ENCODE assay signal across 27 mouse cellular contexts in the genomic region with DNA sequence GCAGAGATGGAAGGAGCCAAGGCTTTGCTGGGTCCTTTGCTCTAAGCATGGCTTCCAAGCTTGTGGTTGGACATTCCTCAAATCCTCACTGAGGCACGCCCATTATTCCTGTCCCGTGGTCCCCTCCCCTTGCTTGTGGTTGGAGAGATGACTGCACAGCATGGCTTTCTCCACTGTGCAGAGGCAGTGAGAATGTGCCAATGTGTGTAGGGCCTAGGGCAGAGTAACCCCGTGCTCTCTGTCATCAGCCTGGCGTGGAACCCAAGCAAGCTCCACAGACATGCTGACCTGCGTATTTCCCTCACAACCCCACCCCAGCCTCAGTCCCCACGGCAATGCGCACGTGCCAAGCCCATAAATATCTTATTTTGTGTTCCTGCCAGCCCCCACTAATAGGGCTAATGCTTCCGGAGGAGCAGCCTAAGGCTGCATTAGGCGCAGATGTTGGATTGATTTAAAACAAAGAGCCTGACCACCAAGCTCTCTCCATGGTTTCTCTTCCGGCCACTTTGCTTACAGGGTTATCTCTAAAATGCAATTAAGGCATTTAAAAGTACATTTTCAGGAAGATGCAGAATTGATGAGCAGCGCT.
DNase-seq lines count a peak whose midpoint lies in the region; ATAC-seq and TF ChIP-seq lines count a peak whose summit lies in the region.
"Had no signal": no experiment of that assay in that cellular context is flagged by ENCODE, and none has a peak within 500 bp of the region (broad histone marks: within the 10 kb centered on the region; RNA-seq: fewer than 3 reads in every experiment).

No protein-coding gene starts in this region.

- H3K4me3 ChIP-seq in embryonic facial prominence, embryonic 15.5 days (replicated peaks) = no peak overlapping the region
- no peak overlapping the region for H3K4me3 ChIP-seq in cerebellum, adult 2 months (replicated peaks; ENCODE audit: insufficient read depth, low read depth, low read length)
- H3K4me3 ChIP-seq: erythroblast, embryonic 14.5 days; forebrain, embryonic 13.5 days; gastrocnemius, adult 2 months; hindbrain, embryonic 12.5 days; liver, embryonic 15.5 days; lung, embryonic 15.5 days; megakaryocyte, embryonic 14.5 days; midbrain, embryonic 13.5 days had no signal

- H3K4me2 ChIP-seq in embryonic facial prominence, embryonic 15.5 days (replicated peaks) = no peak overlapping the region
- H3K4me2 ChIP-seq: forebrain, embryonic 13.5 days; heart, embryonic 11.5 days; hindbrain, embryonic 12.5 days; liver, embryonic 15.5 days; lung, embryonic 15.5 days; midbrain, embryonic 13.5 days had no signal

- no peaks in the 10 kb centered on the region for H3K27me3 ChIP-seq in embryonic facial prominence, embryonic 15.5 days
- no peaks in the 10 kb centered on the region for H3K27me3 ChIP-seq in cerebellum, adult 2 months (ENCODE audit: control insufficient read depth, insufficient read depth, low read length)
- H3K27me3 ChIP-seq: hindbrain, embryonic 12.5 days; liver, embryonic 15.5 days; lung, embryonic 15.5 days; midbrain, embryonic 13.5 days had no signal

- no peak for TF ChIP-seq CTCF in cerebellum, adult 2 months (IDR thresholded peaks at IDR 0.05; ENCODE audit: borderline replicate concordance, insufficient read depth, low read depth, low read length)

- no peaks in the 10 kb centered on the region for H3K4me1 ChIP-seq in embryonic facial prominence, embryonic 15.5 days
- H3K4me1 ChIP-seq in cerebellum, adult 2 months (ENCODE audit: control insufficient read depth, insufficient read depth, low read length) = no peaks in the 10 kb centered on the region
- H3K4me1 ChIP-seq: forebrain, embryonic 13.5 days; hindbrain, embryonic 12.5 days; liver, embryonic 15.5 days; lung, embryonic 15.5 days; megakaryocyte, embryonic 14.5 days; midbrain, embryonic 13.5 days had no signal

- 0 out of 2 replicates have a peak, but pooled peaks have one; percentile 25 for ATAC-seq in embryonic facial prominence, embryonic 15.5 days (ENCODE audit: insufficient number of reproducible peaks, low FRiP score, low TSS enrichment, low read depth)
- ATAC-seq: activated CD4-positive, CD25-positive, alpha-beta regulatory T cell, adult 4 months; forebrain, embryonic 13.5 days; inflammation-experienced regulatory T-cells, adult 6 months; midbrain, embryonic 13.5 days had no signal

- no peak for TF ChIP-seq POLR2A in cerebellum, adult 2 months (IDR thresholded peaks at IDR 0.05; ENCODE audit: borderline replicate concordance, insufficient read depth, low read length)

- no peaks in the 10 kb centered on the region for H3K9me3 ChIP-seq in embryonic facial prominence, embryonic 15.5 days (replicated peaks)
- H3K9me3 ChIP-seq: forebrain, embryonic 13.5 days; G1E; hindbrain, embryonic 12.5 days; liver, embryonic 15.5 days; lung, embryonic 15.5 days; megakaryocyte, embryonic 14.5 days; midbrain, embryonic 13.5 days had no signal

- H3K36me3 ChIP-seq in embryonic facial prominence, embryonic 15.5 days = no peaks in the 10 kb centered on the region
- H3K36me3 ChIP-seq: G1E; hindbrain, embryonic 12.5 days; liver, embryonic 15.5 days; lung, embryonic 15.5 days; midbrain, embryonic 13.5 days had no signal

- 62% methylated on average over 12 of the region's 12 CpGs for WGBS in embryonic facial prominence, embryonic 15.5 days
- 63% methylated on average over 12 of the region's 12 CpGs for WGBS in cerebellum, adult 2 months

- no peak overlapping the region for H3K9ac ChIP-seq in embryonic facial prominence, embryonic 15.5 days
- H3K9ac ChIP-seq: forebrain, embryonic 13.5 days; hindbrain, embryonic 12.5 days; liver, embryonic 15.5 days; lung, embryonic 15.5 days; midbrain, embryonic 13.5 days had no signal

- peak; percentile 22 for DNase-seq in adrenal gland, postnatal 14 days
- DNase-seq in adrenal gland, postnatal 25 days = no peak
- DNase-seq in kidney, postnatal 10 days = peak; percentile 20
- DNase-seq in kidney, adult 18-20 months = no peak
- DNase-seq in 3T3-L1 (ENCODE audit: low read depth, low spot score) = peak; percentile 39
- no peak for DNase-seq in cerebellum, adult 2 months
- DNase-seq in thymus, postnatal 36 days = no peak
- DNase-seq: B cell, adult 2 months; cerebellum, adult 18-20 months; gastrocnemius, adult 2 months; heart, postnatal 10 days; kidney, adult 9 months; liver; lung, postnatal 36 days; thymus, postnatal 14 days had no signal

- no peak overlapping the region for H3K27ac ChIP-seq in embryonic facial prominence, embryonic 15.5 days (replicated peaks)
- no peak overlapping the region for H3K27ac ChIP-seq in cerebellum, adult 2 months (ENCODE audit: insufficient read depth, low read length)
- H3K27ac ChIP-seq: forebrain, embryonic 13.5 days; gastrocnemius, adult 2 months; hindbrain, embryonic 12.5 days; liver, embryonic 15.5 days; lung, embryonic 15.5 days; midbrain, embryonic 13.5 days had no signal

Comparison
In these comparisons a context has a peak if more than half of its experiments do, and no peak if none do; other contexts are left out.
1. DNase-seq: peak in adrenal gland, postnatal 14 days (single experiment), kidney, postnatal 10 days (single experiment) and 3T3-L1 (single experiment); none in adrenal gland, postnatal 25 days (single experiment), kidney, adult 18-20 months (single experiment), cerebellum, adult 2 months (0 of 2) and thymus, postnatal 36 days (0 of 2).